Mouse (Mus musculus) kidney, postnatal 4 days (tissue): Measurements from ENCODE around the gene Ube2e3.

Experiments
- DNase-seq, 2 experiments: peaks; one replicate each; pipeline ENCODE4 v3.0.0; 2021; ENCODE audit warnings: mixed read lengths in 2 of 2

Gene Ube2e3

DNA sequence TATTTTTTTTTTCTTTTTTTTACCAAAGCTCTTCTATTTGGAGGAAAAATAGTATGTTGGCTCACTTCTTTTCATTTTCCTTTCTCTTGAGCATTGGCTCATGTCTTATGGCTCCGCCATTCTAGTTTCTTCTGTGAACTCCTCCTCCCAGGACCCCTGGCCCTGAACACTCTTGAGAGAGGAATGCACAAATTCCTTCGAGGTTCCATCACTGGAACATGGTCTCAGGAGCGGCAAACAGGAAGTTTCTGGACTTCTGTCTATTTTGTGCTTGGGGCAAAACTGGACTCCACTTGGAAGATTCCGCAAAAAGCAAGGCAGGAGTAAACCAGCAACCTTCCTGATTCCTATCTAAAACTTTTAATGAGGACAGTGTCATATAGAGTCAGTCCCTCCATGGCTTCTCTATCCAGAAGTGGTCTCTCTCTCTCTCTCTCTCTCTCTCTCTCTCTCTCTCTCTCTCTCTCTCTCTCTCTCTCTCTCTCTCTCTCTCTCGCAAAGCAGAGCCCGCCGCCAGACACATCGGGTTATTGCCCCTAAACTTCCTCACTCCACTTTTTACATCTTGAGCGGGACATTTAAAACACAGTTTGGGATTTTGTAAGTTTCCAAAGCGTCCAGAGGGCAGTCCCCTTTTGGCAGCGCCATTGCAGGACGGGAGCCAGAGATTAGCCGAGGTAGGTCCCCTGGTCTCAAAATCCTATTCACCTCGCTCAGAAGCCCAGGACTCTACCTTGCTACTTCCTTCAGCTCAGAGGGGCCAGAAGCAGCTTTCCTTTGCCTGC, at the start of gene Ube2e3:
Gene Ube2e3, plus strand, starts transcription at position 399 of the 785 bp plus-strand sequence.
- peak; percentile 19 to 42 for DNase-seq

DNA sequence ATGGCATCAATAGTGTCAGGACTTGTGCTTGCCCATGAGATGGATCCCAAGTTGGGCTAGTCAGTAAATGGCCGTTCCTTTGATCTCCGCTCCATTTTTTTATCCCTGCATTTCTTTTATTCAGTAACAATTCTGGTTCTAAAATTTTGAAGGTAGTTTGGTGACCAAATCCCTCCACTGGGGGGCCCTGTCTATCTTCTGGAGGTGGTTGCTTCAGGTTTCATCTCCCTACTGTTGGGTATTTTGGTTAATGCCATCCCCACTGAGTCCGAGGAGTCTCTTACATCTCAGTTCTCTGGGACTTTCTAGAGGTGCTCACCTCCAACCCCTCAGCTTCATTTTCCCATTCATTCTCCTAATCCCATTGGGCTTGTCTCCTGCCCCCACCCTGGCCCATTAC, 38.0 kb upstream of the Ube2e3 start:
- no peak for DNase-seq

DNA sequence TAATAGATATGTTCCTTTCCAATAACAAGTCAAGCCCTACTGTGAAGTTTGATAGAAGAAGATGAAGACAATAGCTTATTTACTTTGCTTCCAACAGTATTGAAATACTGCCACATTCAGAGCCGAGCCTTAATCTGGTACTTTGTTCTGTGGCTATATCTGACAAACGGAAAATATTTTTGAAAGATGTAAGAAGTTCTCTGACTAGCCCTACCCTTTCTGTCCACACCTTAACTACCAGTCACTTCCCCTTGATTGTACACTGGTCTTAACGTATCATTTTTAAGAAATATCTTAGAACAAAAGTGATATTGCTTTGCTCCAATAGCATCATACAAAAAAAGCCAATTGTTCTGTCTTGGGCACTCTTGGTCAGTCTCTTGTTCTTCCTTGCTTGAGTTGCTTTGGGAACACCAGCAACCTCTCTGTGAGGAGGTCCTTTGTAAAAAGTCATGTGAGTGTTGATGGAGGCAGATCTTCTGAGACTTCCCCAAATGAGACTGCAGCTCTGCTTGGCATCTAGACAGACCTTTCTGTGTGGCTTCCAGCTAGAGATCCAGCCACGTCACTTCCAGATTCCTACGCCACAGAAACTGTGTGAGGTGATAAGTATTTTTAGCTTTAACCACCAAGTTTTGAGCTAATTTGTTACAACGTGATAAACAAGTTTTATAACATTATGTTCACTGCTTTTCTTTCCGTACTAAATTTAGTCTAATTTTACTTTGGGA, 26.3 kb upstream of the Ube2e3 start:
- no peak for DNase-seq

DNA sequence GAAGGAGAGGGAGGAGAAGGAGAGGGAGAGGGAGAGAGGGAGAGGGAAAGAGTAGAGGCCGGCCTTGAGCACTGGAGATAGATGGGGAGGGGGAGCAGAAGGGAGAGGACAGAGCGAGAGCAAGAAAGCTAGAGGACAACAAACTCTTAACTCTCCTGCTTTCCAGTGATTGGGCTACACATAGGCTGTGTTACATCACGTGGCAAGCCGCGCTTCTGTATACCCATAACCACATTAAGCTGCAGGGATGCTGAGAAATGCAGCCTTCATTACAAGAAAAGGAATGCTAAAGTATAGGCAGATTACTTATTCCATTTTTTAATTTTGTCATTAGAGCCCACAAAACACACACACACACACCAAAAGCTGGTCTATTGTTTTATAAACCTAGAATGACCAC, 23.6 kb upstream of the Ube2e3 start:
- no peak for DNase-seq

DNA sequence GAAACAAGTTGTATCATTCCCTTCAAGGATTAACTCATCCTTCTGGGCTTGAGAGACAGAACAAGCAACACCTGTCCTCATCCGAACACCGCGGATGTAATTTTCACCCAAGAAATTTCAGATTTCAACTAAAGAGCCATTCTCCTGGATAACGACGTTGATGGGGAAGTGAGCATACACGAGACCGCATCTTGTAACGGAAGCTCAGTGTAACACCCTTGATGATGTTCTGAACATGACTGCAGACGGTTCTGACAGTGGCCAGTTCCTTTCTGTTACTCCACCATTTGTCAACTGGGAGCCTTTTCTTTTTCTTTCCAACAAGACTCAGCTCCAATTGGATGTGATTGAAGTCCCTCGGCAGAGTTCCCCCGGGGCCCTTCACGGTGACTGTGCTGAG, 22.6 kb upstream of the Ube2e3 start:
- DNase-seq, result no peak

DNA sequence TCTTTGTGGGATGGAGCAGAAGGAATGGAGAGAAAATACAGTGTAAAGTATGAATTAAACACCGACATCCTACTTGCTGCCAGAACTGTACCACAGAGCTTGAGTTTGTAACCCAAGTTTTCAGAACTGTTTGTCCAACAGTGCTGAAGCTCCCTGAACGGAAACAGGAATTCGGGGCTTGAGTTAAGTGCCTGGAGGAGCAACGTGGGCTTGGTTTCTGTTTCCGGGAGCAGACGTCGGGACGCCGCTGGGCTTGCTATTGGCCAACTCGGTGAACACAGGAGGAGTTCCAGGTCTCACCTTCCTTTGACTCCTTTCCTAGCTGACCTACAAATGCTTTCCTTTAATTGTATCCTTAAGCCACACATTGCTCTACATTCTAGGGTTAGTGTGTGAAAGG, 22.2 kb upstream of the Ube2e3 start:
- no peak for DNase-seq

DNA sequence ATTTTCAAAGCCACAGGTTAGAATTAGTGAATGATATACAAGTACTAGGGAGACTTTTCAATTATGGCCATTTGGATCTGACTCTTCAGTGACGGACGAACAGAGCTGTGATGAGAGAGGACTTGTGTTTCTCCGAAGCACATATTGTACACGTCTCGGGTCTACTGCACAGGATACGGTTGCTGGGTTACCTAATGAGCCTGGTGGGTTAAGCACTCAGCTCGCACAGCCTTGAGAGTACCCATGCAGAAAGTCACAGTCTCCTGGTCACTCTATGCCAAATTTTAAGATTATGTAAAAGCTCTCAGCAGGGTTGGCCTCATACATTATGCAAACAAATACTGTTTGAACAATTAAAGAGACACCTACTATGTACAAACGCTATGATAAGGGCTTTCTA, 13.6 kb upstream of the Ube2e3 start:
- no peak for DNase-seq

DNA sequence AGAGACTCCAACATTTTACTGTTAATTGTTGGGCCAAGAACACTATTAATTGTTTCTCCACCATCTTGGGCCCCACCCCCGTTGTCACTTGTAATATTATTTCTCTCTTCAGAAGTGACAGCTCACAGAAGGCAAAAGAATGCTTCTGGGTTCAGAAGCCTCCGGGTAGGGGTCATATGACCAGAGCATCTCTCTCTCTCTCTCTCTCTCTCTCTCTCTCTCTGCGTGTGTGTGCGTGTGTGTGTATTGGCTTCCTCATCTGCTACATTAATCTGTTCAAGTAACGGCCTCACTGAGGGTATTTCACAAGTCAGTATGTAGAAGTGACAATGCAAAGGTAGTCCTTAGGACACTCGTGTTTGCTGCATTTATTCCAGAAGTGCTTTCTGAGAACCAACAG, 9.3 kb upstream of the Ube2e3 start:
- DNase-seq, result no peak

DNA sequence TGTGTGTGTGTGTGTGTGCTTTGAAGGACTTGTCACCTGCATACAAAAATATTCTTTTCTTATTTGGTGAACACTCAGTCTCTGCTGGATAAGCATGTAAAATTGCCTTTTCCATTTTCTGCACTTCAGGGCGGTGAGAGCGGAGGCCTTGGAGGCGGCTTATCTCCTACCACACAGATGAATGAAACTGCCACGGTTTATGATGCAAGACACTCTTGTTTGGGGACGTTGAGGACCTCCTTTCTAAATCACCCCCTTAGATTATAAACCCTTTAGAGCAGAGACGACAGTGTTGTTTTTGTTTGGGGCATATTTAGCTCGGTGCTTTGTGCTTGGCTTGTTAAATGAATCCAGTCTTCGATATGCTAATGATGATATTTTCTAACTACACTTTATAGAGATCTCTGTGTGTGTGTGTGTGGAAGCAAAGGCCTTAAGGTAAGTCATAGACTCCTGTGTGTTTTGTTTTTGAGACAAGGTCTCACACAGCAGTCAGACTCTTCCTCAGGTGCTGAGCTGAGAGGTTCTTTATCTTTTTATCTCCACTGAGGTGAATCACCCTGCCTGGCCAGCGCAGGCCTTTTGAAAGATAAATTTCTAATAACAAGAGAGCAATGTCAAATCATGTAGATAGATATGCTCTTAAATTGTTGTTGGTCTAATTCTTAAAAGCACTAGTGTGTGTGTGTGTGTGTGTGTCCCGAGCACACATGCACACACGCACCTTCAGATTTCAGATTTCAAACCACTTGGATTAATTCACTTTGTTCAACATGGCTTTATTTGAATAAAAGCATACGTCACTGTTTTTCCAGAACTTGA, 8.4 kb upstream of the Ube2e3 start:
- DNase-seq, result no peak

DNA sequence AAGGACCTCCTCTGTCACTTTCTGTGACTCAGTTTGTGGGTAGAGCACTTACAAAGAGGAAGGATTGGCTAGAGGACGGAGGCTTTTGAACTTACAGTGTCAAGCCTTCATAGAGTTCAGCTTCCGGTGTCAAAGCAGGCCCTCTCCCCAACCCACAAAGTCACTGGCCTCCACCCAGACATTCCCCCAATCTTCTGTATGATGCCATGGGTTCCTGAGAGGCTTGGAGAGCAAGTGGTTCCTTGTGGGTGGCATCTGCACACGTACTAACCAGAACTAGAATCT, 7.9 kb upstream of the Ube2e3 start:
- DNase-seq, result no peak

DNA sequence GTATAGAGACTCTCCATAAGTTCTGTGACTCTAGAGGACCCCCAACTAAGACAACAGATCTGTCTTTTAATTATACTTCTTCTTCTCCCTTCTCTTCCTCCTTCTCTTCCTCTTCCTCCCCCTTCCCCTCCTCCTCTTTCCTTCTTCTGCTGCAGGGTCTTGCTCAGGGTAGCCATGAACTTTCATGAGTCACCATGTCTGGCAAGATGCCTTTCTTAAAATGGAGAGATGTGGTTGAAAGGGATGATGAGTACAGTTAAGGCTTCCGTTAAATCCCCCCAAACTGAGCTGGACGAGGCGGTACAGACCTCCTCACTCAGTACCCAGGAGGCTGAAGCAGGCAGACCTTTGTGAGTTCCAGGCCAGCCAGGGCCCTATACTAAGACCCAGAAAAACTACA, 3.8 kb upstream of the Ube2e3 start:
- DNase-seq, result no peak

DNA sequence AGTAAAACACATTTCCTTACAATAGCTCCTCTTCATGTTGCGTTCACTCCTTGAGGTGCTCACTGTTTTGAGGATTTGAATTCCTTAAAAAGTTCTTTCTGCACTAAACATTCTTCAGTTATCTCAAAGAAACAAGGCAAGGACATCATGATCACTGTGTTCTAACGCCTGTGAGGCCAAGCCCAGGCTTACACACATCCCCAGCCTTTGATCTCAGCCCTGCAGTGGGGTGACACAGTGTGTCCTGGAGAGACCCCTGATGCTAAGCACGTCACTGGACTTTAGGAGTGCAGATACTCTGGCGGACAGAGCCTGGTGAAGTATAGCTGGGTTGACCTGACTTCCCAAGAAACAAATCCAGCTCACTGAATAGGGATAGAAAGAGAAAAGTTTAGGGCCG, 3.1 kb upstream of the Ube2e3 start:
- no peak for DNase-seq

DNA sequence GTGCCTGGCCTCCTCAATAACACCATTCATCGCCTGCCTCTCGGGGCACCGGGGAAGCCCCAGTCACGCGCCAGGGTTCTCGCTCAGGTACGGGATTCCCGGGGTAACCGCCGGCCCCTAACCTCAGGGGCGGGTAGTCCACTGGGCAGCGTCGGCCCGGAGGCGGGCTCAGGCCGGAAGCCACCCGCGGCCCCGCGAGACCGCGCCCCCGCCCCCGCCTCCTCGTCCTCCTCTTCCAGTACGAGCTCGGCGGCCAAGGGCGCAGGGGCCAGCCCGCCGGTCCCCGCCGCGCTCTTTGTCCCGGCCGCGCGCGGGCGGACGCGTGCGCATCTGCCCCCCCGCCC, 559 bp downstream of the Ube2e3 start:
- peak; percentile 90 to 95 for DNase-seq

DNA sequence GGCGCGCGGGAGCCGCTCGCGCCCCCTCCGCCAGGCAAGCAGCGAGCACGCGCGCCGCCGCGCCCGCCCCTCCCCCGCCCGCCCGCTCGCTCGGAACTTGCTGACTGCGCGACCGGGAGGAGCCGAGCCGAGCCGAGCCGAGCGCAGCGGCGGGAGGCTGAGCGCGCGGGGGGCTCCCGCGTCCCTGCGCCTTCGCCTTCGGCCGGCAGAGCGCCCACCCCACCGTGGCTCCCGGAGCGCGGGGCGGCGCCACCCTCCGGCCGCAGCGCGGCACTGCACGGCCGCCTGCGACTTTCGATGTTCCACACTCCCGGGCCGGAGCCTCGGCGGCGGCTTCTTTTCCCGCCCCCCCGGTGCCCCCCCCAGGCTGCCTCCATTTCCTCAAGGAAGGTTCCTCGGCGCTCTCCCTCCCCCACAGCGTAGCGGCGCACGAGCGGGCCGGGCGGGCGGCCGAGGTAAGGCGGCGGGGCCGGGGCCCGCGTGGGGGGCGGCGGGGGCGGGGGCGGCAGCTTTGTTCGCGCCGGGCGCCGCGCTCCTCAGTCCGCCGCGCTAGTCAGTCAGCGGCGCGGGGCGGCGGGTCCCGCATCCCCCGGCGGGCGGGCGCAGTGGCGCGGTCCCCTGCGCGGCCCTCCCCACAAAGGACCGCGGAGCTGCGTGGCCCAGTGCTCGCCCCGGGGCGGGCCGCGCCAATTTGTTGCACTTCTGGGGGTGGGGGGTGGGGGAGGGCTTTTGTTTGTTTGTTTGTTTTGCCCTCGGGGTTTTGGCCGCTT, 1.2 kb downstream of the Ube2e3 start:
- DNase-seq, result peak; percentile 88 to 93

DNA sequence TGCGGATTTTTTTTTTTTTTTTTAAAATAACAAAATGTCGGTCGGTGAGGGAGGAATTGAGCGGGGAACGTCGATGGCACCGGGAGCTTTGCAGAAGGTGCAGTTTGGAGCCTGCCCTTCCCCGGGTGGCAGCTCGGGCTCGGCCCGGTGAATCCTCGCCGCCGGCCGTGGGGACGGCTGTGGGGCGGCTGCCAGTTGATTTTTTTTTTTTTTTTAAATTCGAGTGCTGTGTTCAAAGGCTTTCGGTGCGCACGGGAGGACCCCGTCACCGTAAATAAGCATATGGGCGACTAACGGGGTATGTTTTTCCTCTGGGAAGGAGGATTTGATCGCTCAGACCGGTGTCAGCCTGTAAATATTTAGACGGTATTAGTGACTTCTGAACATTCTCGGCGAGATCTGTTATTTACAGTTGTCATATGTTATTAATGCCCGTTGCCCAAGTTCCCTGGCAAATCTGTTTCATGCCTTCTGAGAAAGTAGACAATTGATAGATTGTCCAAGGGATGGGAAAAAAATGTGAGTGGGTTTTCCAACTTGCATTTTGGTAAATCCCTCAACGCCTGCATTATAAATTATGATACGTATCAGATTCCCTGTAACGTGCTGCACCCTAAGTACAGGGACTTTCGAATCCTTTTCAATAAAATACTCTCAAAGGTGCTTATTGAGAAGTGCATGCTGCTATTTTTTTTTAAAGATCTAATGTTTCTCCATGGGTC, 2.0 kb downstream of the Ube2e3 start:
- DNase-seq, result peak; percentile 45 to 53

DNA sequence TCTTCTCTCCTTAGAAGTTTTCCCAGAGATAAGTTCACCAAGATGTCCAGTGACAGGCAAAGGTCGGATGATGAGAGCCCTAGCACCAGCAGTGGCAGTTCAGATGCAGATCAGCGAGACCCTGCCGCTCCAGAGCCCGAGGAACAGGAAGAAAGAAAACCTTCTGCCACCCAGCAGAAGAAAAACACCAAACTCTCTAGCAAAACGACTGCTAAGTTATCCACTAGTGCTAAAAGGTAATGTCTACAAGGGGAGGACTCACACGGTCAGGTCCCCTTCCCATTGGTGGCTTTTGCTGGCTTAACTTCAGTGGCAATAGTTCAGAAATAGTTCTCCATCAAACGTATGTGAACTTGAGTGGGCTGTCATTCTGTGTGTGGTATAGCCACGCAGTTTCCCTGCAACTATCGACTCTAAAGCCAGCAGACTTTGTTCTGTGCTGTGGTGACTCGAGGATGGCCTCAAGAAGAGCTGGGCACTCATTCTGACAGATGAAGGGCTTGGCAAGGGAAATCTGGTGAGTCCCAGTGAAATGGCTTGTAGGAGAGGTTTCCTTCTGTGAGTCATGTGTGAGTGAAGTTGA, 2.6 kb downstream of the Ube2e3 start:
- DNase-seq, result peak; percentile 13 to 27

DNA sequence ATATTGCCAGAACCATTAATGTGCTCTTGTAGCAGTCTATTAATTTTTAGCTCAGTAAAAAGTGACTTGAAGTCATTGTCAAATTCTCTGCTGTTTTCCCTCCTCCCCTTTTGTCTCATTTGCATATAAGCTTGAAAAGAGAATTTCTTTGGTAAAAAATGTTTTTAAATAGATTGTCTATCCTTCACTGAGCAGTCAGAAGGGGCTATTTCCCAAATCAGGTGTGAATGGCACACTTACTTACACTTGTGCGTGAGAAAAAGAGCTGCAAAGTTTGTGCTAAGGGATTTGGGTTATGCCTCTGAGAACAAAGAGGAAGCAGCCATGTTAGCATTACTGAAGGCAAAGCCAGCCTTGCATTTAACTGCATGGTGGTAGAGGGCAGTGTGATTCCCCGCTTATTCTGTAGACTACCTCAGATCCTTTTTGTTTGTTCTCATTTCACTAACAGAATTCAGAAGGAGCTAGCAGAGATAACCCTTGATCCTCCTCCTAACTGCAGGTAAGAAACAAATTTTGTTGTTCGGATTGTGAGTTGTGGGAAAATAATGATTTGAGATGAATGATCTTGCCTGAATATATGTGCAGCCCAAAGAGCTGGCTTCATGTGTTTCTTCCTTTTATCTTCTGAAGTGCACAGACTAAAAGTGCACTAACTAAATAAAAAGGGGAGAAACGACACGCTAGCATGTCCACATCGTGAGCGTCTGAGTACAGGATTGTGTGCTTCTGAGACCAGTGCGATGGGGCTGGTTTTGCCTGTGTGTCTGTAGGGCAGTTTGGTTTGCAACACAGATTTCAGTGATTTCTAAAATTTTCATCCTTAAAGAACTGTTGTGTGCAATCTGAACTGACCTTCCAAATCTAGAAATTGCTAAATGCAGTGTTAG, 4.3 kb downstream of the Ube2e3 start:
- DNase-seq, result peak; percentile 20 to 30

DNA sequence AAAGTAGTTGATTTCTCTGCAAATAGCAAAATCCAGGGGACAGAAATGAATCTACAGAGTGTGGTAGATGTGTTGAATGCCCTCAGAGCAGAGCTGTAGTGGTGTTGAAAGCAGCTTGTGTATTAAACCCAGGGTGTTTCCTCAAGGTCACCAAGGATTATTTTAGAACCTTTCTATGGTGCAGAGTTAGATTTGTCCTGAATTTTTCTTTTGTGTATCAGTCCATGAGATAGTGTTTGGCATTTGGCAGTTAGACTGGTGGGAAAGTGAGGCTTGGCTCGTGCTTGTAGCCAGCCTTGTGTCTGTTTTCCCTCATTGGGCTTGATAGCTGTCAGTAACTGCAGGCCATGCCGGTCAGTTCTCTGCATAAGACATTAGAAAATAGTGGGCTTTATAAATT, 6.0 kb downstream of the Ube2e3 start:
- no peak for DNase-seq

DNA sequence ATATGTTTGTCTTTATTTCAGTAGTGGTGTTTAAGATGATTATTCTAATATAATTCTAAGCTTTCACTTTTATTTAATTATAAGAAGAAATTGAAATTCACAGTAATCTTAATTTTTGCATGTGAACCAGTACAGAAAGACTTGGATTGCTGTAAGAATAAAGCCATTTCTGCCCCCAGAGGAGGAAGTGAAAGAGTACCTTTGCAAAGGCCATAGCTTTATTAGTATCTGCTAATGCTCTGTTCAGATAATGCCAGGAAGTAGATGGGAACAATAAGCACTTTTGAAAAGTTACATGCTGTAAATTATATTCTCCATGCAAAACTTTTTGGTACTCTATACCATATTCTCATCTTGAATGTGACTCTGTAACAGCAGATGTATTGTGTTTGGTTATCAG, 8.1 kb downstream of the Ube2e3 start:
- DNase-seq, result no peak

DNA sequence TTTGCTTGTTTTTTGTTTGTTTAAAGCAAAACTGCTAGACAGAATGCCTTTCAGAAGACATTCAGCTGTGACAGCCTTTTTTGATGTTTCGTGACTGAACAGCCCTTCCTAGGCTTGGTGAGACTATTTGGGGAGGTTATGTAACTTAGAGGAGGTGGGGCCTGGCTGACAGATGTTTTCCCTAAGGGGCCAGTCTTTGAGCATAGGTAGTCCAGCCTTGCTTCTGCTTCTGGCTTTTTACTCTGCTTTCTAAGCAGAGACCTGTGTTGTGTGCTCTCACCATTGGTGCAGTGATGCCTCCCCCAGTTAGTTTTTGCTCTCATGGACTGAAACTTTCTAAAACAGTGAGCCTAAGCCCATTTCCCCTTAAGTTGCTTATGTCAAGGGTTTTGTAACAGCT, 14.1 kb downstream of the Ube2e3 start:
- no peak for DNase-seq
